Mouse (Mus musculus): ENCODE data around the gene Prss44. TPM values are rescaled to one million over a fixed set of nuclear protein-coding genes. Genes with fewer than 3 reads are reported as not detected.

The Prss44 gene
- total and polyA plus RNA-seq, 3 experiments = 0.17 TPM; not detected in 2

DNA sequence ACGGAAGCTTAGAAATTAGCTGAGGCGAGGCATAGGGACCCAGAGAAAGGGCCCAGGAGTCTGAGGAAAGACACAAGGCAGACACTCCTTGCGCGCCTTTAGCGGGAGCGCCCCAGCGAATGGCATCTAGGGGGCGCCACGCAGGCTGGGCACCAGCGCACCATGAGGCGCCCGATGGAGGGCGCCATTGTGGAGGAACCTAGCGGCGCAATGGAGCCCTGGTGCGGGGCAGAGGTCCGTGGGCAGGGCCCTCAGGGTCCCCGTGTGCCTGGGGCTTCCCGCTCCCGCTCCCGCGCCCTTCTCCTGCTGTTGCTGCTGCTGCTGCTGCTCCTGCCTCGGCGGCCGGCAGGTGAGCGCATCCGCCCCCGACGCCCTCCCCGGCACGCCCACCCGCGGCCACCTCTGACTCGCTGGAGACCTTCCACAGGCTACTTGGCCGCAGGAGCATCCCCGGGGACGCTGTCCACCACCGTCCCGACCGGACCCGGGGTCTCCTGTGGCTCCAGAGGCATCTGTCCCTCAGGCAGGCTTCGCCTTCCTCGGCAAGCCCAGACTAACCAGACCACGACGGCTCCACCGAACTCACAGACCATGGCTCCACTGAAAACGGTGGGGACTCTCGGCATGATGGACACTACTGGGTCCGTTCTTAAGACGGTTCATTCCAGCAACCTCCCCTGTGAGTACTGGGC, 44.1 kb downstream of the Prss44 start, which contains the start of gene Prss50:
Gene Prss50, plus strand, starts transcription at position 187 of the 692 bp plus-strand sequence.
- Histone ChIP-seq H3K79me2 (replicated peaks; ENCODE audit: control insufficient read depth, extremely low read depth, insufficient read depth, poor library complexity, severe bottlenecking) (no peaks in the 10 kb centered on the region), H3K9ac (ENCODE audit: insufficient read depth, low read depth) (no peak within 1 kb of the TSS), H3K4me1 (ENCODE audit: control insufficient read depth in 1 of 2, insufficient read depth in 2 of 2) (peaks cover 0 to 7% of the 10 kb centered on the region in 2 experiments; a peak in 1 of 4 replicates), H3K27ac (ENCODE audit: insufficient read depth, low read depth) (no peak within 1 kb of the TSS), H3K4me3 (replicated peaks in 1 of 3; ENCODE audit: low read depth in 2 of 3, low read length in 2 of 3, poor library complexity in 1 of 3) (no peak within 1 kb of the TSS), H3K9me3 (replicated peaks; ENCODE audit: low read length) (no peaks in the 10 kb centered on the region), H3K4me2 (ENCODE audit: insufficient read depth, low read depth, poor library complexity, severe bottlenecking) (no peak within 1 kb of the TSS), H3K36me3 (replicated peaks in 1 of 2; ENCODE audit: control insufficient read depth in 1 of 2, insufficient read depth in 1 of 2, low read length in 1 of 2) (no peaks in the 10 kb centered on the region), H3K27me3 (replicated peaks) (no peaks in the 10 kb centered on the region)
- in situ Hi-C loops (cut with MboI; ENCODE audit: low pct_ligation_motif_present, low pct_unique_long_range_greater_than_20kb, low sequenced_read_pairs) = no loop called here
- TF ChIP-seq E2F4 (IDR thresholded peaks at IDR 0.05; ENCODE audit: insufficient replicate concordance, low read depth, low read length) (no peak), TBP (conservative IDR thresholded peaks at IDR 0.05; ENCODE audit: low read depth, low read length) (no peak)
- DNase-seq (ENCODE audit: extremely low read depth) = no peak
- dilution Hi-C loops (cut with MboI; ENCODE audit: extremely low pct_ligation_motif_present, extremely low pct_unique_long_range_greater_than_20kb, low sequenced_read_pairs) = no loop called here

DNA sequence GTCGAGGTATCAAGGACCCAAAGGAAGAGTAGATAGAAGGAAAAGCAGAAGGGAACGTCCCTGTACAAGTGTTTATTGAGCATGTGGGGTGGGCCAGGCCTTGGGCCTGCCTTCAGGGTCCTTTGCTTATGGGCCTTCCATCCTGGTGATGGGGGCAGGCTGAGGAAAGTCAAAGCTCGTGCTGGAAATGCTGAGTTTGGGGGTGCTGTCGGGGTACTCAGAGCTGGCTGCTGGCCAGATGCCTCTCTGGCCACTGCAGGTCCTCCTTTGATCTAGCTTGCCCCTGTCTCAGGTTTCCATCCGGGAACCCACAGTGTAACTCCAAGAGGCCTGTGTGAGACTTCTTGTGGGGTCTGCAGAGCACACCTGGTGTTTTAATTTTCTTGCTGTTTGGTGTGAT, 44.7 kb downstream of the Prss44 start:
- dilution Hi-C loops (cut with MboI; ENCODE audit: extremely low pct_ligation_motif_present, extremely low pct_unique_long_range_greater_than_20kb, low sequenced_read_pairs) = no loop called here
- no peaks in the 10 kb centered on the region for H3K36me3 ChIP-seq (replicated peaks in 1 of 2; ENCODE audit: control insufficient read depth in 1 of 2, insufficient read depth in 1 of 2, low read length in 1 of 2)
- in situ Hi-C loops (cut with MboI; ENCODE audit: low pct_ligation_motif_present, low pct_unique_long_range_greater_than_20kb, low sequenced_read_pairs) = no loop called here
- no peaks in the 10 kb centered on the region for H3K79me2 ChIP-seq (replicated peaks; ENCODE audit: control insufficient read depth, extremely low read depth, insufficient read depth, poor library complexity, severe bottlenecking)
- no peaks in the 10 kb centered on the region for H3K9me3 ChIP-seq (replicated peaks; ENCODE audit: low read length)
- H3K27me3 ChIP-seq (replicated peaks) = peaks cover 5% of the 10 kb centered on the region
- DNase-seq (ENCODE audit: extremely low read depth) = no peak
- H3K4me2 ChIP-seq (ENCODE audit: insufficient read depth, low read depth, poor library complexity, severe bottlenecking) = no peak overlapping the region
- TF ChIP-seq ZC3H11A (IDR thresholded peaks at IDR 0.05; ENCODE audit: low read depth, low read length) (no peak), RCOR1 (conservative IDR thresholded peaks at IDR 0.05; ENCODE audit: low read depth, low read length) (no peak), E2F4 (IDR thresholded peaks at IDR 0.05; ENCODE audit: insufficient replicate concordance, low read depth, low read length) (no peak), MXI1 (IDR thresholded peaks at IDR 0.05; ENCODE audit: low read depth, low read length) (no peak), BHLHE40 (IDR thresholded peaks at IDR 0.05; ENCODE audit: low read depth, low read length) (no peak), CTCF (conservative IDR thresholded peaks at IDR 0.05 in 1 of 2, IDR thresholded peaks at IDR 0.05 in 1 of 2; ENCODE audit: low read depth in 2 of 2, low read length in 2 of 2) (no peak), HCFC1 (IDR thresholded peaks at IDR 0.05; ENCODE audit: low read depth, low read length) (no peak)
- H3K4me1 ChIP-seq (ENCODE audit: control insufficient read depth in 1 of 2, insufficient read depth in 2 of 2) = peaks cover 0 to 7% of the 10 kb centered on the region in 2 experiments; a peak in 1 of 4 replicates
- H3K4me3 ChIP-seq (replicated peaks in 1 of 3; ENCODE audit: low read depth in 2 of 3, low read length in 2 of 3, poor library complexity in 1 of 3) = no peak overlapping the region
- H3K9ac ChIP-seq (ENCODE audit: insufficient read depth, low read depth) = no peak overlapping the region
- H3K27ac ChIP-seq (ENCODE audit: insufficient read depth, low read depth) = no peak overlapping the region

DNA sequence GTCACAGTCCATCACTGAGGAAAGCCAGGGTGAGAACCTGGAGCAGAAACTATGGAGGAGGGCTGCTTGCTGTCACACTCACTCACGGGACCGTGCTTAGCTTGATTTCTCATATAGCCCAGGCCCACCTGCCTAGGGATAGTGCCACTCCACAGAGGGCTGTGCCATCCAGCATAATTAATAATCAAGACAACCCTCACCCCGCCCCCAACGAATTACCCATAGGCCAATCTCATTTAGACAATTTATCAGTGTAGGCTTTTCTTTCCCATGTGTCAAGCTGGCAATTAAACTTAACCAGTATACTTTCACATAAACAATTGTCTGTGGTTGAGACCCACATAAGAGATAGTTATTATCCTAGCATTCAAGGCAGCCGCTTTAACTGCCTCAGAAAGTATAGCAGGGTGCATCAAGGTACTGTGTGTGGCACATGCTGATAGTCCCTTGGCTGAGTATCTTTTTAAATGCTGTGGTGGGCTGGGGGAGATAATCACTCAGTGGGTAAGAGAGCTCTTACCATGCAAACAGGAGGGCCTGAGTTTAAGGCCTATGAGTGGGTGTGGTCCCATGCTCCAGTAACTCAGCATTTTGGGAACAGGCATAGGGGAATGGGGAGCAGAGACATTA, 45.3 kb downstream of the Prss44 start:
- H3K4me1 ChIP-seq (ENCODE audit: control insufficient read depth in 1 of 2, insufficient read depth in 2 of 2) = peaks cover 0 to 7% of the 10 kb centered on the region in 2 experiments; a peak in 1 of 4 replicates
- dilution Hi-C loops (cut with MboI; ENCODE audit: extremely low pct_ligation_motif_present, extremely low pct_unique_long_range_greater_than_20kb, low sequenced_read_pairs) = no loop called here

More for the DNA sequence above, 45.3 kb downstream of the Prss44 start:
- in situ Hi-C loops (cut with MboI; ENCODE audit: low pct_ligation_motif_present, low pct_unique_long_range_greater_than_20kb, low sequenced_read_pairs) = no loop called here
- DNase-seq (ENCODE audit: extremely low read depth) = no peak
- H3K79me2 ChIP-seq (replicated peaks; ENCODE audit: control insufficient read depth, extremely low read depth, insufficient read depth, poor library complexity, severe bottlenecking) = no peaks in the 10 kb centered on the region
- no peaks in the 10 kb centered on the region for H3K9me3 ChIP-seq (replicated peaks; ENCODE audit: low read length)
- H3K36me3 ChIP-seq (replicated peaks in 1 of 2; ENCODE audit: control insufficient read depth in 1 of 2, insufficient read depth in 1 of 2, low read length in 1 of 2) = no peaks in the 10 kb centered on the region
- H3K27ac ChIP-seq (ENCODE audit: insufficient read depth, low read depth) = no peak overlapping the region
- TF ChIP-seq CTCF (conservative IDR thresholded peaks at IDR 0.05 in 1 of 2, IDR thresholded peaks at IDR 0.05 in 1 of 2; ENCODE audit: low read depth in 2 of 2, low read length in 2 of 2) (no peak), ELF1 (IDR thresholded peaks at IDR 0.05; ENCODE audit: low read depth, low read length) (no peak), BHLHE40 (IDR thresholded peaks at IDR 0.05; ENCODE audit: low read depth, low read length) (no peak), MAZ (IDR thresholded peaks at IDR 0.05; ENCODE audit: low read depth, low read length) (no peak), MYC (IDR thresholded peaks at IDR 0.05; ENCODE audit: low read depth, low read length) (no peak), TBP (conservative IDR thresholded peaks at IDR 0.05; ENCODE audit: low read depth, low read length) (no peak), USF2 (conservative IDR thresholded peaks at IDR 0.05; ENCODE audit: low read depth, low read length) (no peak), NRF1 (IDR thresholded peaks at IDR 0.05; ENCODE audit: low read depth, low read length) (no peak), E2F4 (IDR thresholded peaks at IDR 0.05; ENCODE audit: insufficient replicate concordance, low read depth, low read length) (no peak), POLR2AphosphoS2 (IDR thresholded peaks at IDR 0.05; ENCODE audit: low read depth, low read length) (no peak), MXI1 (IDR thresholded peaks at IDR 0.05; ENCODE audit: low read depth, low read length) (no peak), ZNF384 (IDR thresholded peaks at IDR 0.05; ENCODE audit: low read depth, low read length) (no peak), UBTF (IDR thresholded peaks at IDR 0.05; ENCODE audit: low read depth, low read length) (no peak), POLR2A (IDR thresholded peaks at IDR 0.05; ENCODE audit: low read depth, low read length) (no peak), ZKSCAN1 (IDR thresholded peaks at IDR 0.05; ENCODE audit: borderline replicate concordance, low read depth, low read length) (no peak), TCF12 (IDR thresholded peaks at IDR 0.05; ENCODE audit: low read depth, low read length) (no peak), JUND (conservative IDR thresholded peaks at IDR 0.05; ENCODE audit: low read depth, low read length) (no peak), MEF2A (IDR thresholded peaks at IDR 0.05; ENCODE audit: borderline replicate concordance, low read depth, low read length) (no peak), RCOR1 (conservative IDR thresholded peaks at IDR 0.05; ENCODE audit: low read depth, low read length) (no peak)
- peaks cover 6% of the 10 kb centered on the region for H3K27me3 ChIP-seq (replicated peaks)
- H3K4me2 ChIP-seq (ENCODE audit: insufficient read depth, low read depth, poor library complexity, severe bottlenecking) = no peak overlapping the region
- no peak overlapping the region for H3K4me3 ChIP-seq (replicated peaks in 1 of 3; ENCODE audit: low read depth in 2 of 3, low read length in 2 of 3, poor library complexity in 1 of 3)
- no peak overlapping the region for H3K9ac ChIP-seq (ENCODE audit: insufficient read depth, low read depth)
